Mouse (Mus musculus): ENCODE measurements around the gene Tjap1.

DNA sequence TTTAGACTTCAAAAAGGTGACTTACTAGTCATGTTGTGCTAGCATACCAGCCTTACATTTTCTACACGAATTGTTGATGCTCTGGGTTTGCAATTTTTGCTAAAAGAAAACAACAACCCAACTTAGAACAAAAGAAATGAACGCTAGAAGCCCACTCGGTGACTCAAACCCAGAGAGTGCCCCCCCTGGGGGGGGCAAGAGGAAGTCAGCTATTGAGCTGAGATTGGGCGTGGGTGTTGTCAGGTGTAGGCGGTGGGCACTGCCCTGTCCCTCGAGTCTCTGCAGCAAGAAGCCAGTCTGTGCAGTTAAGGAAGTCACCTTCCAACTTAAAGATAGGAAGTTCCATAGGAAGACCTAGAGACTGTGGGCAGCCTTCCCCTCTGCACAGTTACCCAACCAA lies 13.8 kb upstream of the Tjap1 start:
- no peak for TF ChIP-seq CTCF (IDR thresholded peaks at IDR 0.05; ENCODE audit: low read depth)
- no peak for TF ChIP-seq EP300 (IDR thresholded peaks at IDR 0.05; ENCODE audit: low read depth)

Data from heart, postnatal 0 days (tissue).